Mouse (Mus musculus) cerebellum, adult 9-11 months (tissue): ENCODE measurements around the gene Baz1a.
"Not testable (repeated sequence)": the region's sequence is repeated elsewhere in the genome, so short reads cannot be mapped to it uniquely, and the experiment has no call there.

Experiments
- DNase-seq: peaks from one replicate; pipeline ENCODE4 v3.0.0; 2022

Gene Baz1a

DNA sequence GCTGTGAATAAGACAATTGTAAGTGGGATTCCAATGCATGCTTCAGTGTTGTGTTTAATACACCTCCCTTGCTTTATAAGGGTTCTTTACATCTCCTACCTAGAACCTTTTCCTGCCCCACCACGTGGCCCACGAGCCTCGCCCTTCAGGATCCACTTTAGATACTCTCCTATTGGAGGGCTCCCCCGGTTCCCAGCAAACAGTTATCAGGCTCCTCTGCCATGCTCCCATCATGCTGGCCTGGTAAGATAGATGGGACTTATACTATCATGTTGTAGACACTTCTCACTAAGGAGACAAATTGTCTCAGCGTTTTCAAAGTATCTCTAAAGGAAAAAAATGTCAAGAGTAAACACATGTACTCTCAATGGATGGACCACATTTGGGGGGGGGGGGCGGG lies 33.6 kb downstream of the Baz1a start:
- no peak for DNase-seq

- DNase-seq = no peak
Measured at GRCm38 (mm10) chr12:54969033-54969432, 45.1 kb downstream of the Baz1a start.

DNA sequence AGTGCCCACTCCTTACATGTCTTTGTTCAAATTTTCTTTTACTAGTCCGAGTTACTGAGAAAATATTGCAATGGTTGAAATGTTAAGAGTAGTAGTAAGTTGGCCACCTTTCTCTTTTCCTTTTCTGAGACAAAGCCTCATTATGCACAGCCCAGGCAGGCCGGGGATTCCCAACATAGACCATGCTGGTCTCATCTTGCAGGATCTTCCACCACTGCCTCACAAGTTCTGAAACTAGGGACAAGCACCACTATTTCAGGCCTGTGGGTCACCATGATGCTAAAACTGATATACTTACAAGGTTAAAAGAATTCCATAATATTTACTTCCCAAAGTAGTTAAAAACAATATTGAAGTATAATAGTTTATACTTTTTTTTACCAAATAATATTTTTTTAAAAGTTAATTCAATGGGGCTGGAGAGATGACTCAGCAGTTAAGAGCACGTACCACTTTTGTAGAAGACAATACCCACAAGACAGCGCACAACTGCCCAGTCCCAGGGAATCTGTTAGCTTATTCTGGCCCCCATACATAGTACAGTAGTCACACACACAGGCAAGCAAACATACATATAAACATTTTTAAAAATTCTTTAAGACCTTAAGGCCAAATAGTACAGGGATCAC lies 48.5 kb downstream of the Baz1a start:
- no peak for DNase-seq

DNA sequence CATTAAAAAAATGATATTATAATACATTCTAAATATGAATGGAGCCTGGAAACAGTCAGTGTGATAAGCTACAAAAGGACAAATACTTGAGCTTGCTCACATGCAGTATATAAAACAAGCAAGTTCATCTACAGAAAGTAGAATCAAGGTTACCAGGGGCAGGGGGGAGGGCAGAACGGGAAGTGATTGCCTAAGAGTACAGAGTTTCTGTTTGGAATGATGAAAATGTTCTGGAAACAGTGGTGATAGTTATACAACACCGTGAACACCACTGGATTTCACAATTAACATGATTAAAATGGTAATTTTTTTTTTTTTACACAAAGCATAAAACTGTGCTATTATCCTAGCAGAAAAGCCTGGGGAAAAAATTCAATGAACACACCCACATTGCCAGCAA lies 54.6 kb downstream of the Baz1a start:
- DNase-seq = no peak

DNA sequence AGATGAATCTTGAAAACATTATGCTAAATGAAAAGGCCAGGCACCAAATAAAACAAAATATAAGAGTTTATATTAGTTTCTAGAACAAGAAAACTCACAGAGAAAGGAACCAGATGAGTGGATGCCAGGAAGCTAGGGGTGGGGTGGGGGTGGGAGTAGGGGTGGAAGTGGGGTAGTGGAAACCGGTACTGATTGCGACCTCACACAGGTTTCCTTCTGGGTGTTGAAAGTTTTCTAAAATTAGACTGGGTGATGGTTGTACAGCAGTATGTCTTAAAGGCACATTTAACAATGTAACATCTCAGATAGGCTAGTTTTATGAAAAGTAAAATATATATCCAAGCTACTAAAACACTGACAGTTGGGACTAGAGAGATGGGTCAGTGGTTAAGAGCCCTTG lies 57.2 kb downstream of the Baz1a start:
- DNase-seq = no peak

DNA sequence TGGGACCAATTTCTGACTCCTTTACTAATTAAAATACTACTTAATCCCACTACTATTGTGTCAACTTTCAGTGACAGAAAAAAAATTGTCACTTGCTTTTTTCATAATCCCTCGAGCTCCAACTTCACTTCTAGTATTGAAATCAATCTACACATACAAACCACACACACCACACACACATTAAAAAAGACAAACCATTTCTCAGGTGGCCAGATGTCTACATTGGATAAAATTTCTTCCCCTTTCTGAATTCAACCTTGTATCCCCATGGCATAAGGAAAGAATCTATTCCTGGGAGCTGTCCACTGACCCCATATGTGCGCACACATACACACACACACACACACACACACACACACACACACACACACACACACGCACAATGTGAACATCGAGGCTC lies 57.7 kb downstream of the Baz1a start:
- DNase-seq = no peak

- DNase-seq = no peak
Measured at GRCm38 (mm10) chr12:54946116-54946515, 68.0 kb downstream of the Baz1a start.

DNA sequence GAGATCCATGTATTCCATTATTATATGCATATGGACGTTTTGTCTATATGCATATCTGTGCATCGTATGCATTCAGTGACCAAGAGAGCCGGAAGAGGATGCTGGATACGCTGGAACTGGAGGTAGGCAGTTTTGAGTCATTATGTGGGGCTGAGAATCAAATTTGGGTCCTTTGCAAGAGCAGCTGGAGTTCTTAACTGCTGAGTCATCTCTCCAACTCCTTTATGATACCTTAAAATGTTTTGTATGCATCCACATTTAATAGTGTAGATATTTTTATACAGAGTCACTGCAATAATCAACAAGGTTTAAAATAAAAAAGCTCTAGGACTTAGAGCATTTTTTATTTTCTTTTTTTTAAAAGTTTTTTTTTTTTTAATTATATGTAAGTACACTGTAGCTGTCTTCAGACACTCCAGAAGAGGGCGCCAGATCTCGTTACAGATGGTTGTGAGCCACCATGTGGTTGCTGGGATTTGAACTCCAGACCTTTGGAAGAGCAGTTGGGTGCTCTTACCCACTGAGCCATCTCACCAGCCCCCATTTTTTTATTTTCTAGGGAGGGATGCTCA lies 71.5 kb downstream of the Baz1a start:
- not testable (repeated sequence) for DNase-seq

- DNase-seq = not testable (repeated sequence)
Measured at GRCm38 (mm10) chr12:54937581-54938343, 76.4 kb downstream of the Baz1a start.

DNA sequence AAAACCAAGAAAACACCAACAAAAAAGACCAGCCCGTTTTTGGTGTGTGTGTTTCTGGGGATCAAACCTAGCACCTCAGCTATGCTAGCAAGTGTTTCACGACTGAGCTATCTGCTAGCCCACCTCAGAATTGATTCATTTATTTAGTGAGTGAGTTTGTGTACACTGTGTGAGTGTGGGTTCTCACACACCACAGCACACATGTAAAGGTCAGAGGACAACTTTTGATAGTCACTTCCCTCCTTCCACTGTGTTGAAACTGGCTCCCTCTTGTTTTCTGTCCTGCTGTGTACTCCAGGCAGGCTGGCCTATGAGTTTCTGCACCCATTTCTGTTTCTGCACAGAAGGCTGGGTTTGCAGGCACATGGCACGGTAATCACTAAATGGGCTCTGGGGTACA lies 103.8 kb downstream of the Baz1a start:
- DNase-seq = no peak

- DNase-seq = not testable (repeated sequence)
Measured at GRCm38 (mm10) chr12:54892559-54892958, 121.6 kb downstream of the Baz1a start.

DNA sequence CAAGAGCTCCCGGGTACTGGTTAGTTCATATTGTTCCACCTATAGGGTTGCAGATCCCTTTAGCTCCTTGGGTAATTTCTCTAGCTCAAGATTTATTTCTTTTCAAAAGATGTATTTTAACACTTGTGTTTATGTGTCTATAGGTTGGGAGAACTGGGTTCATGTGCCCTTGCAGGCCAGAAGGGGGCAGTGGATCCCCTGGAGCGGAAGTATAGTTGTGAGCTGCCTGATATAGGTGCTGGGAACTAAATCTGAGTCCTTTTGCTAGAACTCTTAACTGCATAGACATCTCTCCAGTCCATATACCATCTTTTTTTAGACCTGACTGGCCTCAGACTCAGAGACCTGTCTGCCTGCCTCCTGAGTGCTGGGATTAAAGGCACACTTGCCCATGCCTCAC lies 123.7 kb downstream of the Baz1a start:
- DNase-seq = no peak

DNA sequence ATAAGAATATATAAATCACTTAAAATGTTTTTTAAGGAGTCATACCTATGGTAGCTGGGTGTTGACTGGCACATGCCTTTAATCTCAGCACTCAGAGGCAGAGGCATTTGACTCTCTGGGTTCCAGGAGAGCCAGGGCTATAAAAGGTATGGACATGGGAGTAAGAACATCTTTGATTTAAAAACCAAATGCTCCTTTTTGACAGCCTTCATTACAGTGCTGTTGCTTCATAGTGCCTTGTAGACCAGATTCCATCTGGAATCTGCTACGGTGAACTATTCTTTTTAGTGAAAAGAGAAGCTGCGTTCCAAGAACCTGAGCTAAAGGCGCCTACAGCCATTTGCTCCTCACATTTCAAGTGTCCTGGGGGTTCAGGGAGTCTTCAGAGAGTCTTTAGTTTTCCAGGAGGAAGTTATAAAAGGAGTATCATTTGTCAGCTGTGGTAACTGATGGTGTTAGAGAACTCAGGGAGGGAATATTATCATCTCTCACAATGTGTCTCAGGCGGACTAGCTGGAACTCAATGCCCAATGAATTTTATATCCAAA lies 126.5 kb downstream of the Baz1a start:
- DNase-seq = no peak

GRCm38 (mm10) chr12:54879630-54880029 lies 134.5 kb downstream of the Baz1a start:
- peak; percentile 52 for DNase-seq

- DNase-seq = no peak
Measured at GRCm38 (mm10) chr12:54879211-54879610, 134.9 kb downstream of the Baz1a start.

DNA sequence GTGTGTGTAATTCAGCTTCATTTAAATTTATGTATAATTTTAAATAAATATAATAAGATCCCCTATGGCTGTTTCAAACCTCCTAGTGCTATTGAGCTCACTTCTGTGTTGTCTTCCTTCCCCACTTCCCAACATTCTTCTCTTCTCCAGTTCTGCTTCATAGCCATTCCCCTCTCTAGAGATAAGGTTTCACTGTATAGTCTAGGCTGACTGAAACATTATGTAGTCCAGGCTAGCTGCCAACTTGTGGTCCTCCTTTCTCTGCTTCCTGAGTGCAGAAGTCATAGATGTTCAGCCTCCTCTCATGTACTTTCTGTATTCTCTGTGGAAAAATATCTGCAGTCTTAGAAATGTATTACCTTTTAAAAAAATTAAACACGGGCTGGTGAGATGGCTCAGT lies 136.3 kb downstream of the Baz1a start:
- DNase-seq = no peak

GRCm38 (mm10) chr12:54876879-54877278 lies 137.3 kb downstream of the Baz1a start:
- no peak for DNase-seq

- no peak for DNase-seq
Measured at GRCm38 (mm10) chr12:54874711-54875110, 139.4 kb downstream of the Baz1a start.

DNA sequence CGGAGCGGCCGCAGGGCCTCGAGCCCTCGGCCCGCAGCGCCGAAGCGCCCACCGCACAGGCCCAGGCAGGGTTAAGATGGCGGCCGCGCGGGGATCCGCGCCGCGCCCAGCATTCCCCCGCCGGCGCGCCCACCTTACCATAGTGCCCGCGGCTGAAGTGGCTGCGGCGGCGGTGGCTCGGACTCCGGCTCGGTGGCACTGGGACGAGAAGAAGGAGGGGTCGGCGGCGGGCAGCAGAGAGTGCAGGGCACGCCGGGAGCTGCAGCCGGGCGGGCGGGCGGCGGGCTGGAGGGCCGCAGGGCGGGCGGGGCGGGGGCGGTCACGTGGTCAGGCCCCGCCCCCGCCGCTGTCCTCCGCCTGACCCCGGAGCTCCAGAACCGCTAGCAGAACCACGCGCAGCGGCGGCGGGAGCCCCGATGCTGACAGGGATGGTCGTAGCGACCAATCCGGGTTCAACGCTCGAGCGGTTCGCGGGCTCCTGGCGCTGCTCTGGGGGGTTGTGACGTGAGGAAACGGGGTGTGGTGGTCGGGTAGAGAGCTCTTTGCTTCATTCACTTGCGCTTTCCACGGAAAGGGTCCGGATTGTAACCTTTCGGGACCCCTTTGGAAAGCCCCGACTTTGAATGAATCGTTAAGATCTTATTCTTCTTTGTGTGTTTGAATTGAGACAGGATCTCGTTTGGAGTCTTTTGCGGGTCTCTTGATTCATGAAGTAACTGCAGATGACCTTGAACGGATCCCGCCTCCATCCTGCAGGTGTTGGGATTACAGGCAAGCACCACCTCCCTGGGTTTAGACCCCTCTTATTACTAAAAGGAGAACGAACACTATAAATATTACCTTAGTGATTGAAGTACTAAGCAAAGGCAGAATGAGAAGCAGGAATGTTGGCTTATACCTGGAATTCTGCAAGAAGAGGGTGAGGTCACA lies 151.3 kb downstream of the Baz1a start, which contains the start of gene Cfl2:
Cfl2 (minus strand) TSS at position 272 of the 930 bp plus-strand sequence.
- DNase-seq = peak; percentile 90

GRCm38 (mm10) chr12:54861991-54862605 lies 152.1 kb downstream of the Baz1a start:
- peak; percentile 75 for DNase-seq

DNA sequence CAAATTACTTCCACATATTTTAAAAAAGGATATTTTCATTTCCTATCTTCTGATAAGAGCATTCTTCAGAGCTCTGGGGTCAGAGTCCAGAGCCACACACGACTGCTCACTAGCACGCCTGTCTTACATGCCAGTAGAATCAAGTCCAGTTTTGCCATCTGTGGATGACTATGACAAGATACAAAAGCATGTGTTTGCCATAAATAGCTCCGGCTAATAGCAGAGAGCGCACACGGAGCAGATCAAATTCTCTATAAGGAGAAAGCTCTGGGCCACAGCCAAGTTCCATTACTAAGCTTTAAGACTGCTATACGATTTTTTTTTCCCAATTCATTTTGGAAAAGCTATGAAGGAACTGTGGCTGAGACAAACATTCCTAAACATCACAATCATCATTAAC lies 154.6 kb downstream of the Baz1a start:
- peak; percentile 63 for DNase-seq

DNA sequence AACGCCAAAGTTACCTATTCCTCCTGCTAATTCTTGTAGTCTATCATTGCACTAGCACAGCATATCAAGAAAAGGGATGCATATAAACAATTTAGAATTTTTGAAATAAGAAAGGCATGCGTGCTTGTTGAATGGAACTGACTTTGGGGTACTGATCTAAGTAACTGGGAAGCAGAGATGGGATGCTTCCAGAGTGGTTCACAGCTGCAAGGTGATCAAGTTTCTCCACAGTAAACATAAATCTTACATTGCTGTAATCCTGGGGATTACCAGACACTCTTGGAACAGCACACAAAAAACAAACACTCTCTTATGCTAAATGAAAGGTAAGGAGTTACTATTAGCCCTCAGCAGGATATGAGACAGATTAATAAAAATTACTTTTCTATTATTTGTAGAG lies 163.6 kb downstream of the Baz1a start:
- DNase-seq = no peak
